Mouse (Mus musculus) ovary, adult 18-20 months (tissue): ENCODE data around the gene Btbd19.

Source experiments
- DNase-seq: peaks from one replicate; pipeline ENCODE4 v3.0.0; 2022; ENCODE audit warnings: low spot score, mixed read lengths

Gene Btbd19

GRCm38 (mm10) chr4:117110985-117111384 lies 14.5 kb downstream of the Btbd19 start:
- no peak for DNase-seq

DNA sequence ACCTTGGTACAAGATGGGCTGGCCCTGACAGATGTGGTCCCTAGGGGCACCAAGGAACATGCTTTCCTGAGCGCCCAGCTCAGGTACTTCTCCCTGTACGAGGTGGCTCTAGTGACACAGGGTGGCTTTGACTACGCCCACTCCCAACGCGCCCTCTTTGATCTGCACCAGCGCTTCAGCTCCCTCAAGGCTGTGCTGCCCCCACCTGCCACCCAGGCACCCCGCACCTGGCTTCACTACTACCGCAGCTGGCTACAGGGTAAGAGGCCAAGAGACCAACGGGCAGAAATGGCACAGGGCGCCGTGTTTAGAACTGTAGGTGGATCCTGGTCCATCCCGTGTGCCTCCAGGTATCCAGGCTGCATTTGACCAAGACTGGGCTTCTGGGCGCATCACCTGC lies 15.3 kb downstream of the Btbd19 start:
- DNase-seq, result no peak

- no peak for DNase-seq
Observed at GRCm38 (mm10) chr4:117109330-117109729, 16.2 kb downstream of the Btbd19 start.

GRCm38 (mm10) chr4:117108524-117108849 lies 17.0 kb downstream of the Btbd19 start:
- DNase-seq, result no peak

GRCm38 (mm10) chr4:117107813-117108523 lies 17.6 kb downstream of the Btbd19 start:
- no peak for DNase-seq

DNA sequence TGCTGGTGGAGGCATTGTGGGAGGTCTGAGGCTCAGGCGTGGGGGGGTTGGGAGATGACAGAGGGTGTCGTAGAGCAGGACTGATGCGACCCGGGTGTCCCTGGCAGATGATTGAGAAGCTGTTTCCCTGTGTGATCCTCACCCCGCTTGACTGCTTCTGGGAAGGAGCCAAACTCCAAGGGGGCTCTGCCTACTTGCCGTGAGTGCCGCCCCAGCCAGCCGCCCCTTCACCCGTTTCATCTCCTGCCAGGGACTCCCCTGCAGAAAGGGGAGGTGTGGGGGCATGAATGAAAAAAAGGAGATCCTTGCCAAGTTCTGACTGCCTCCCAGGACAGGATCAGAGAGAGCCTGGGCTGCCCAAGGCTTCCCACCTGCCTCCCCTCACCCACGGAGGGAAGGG lies 20.4 kb downstream of the Btbd19 start:
- no peak for DNase-seq

- DNase-seq, result no peak
Observed at GRCm38 (mm10) chr4:117104672-117105071, 20.9 kb downstream of the Btbd19 start.

DNA sequence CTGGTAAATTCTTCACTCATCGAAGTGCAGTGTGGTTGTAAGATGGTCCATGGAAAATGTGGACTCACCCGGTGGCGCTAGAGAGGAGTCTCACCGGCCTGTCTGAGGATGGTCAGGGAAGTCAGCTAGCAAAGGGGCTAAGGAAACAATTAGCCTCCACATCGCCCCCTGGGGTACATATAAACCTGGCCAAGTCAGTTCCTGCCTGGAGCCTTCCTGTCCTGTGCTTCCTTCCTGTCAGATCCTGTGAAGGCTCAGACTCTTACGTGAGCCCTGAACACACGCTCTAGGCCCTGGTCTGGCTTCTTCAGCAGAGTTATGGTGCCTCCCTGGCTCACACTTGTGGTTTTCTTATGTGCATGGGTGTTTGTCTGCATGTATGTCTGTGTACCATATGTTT lies 24.3 kb downstream of the Btbd19 start:
- no peak for DNase-seq

- no peak for DNase-seq
Observed at GRCm38 (mm10) chr4:117100036-117100435, 25.5 kb downstream of the Btbd19 start.

- DNase-seq, result no peak
Observed at GRCm38 (mm10) chr4:117098764-117099036, 26.8 kb downstream of the Btbd19 start.

DNA sequence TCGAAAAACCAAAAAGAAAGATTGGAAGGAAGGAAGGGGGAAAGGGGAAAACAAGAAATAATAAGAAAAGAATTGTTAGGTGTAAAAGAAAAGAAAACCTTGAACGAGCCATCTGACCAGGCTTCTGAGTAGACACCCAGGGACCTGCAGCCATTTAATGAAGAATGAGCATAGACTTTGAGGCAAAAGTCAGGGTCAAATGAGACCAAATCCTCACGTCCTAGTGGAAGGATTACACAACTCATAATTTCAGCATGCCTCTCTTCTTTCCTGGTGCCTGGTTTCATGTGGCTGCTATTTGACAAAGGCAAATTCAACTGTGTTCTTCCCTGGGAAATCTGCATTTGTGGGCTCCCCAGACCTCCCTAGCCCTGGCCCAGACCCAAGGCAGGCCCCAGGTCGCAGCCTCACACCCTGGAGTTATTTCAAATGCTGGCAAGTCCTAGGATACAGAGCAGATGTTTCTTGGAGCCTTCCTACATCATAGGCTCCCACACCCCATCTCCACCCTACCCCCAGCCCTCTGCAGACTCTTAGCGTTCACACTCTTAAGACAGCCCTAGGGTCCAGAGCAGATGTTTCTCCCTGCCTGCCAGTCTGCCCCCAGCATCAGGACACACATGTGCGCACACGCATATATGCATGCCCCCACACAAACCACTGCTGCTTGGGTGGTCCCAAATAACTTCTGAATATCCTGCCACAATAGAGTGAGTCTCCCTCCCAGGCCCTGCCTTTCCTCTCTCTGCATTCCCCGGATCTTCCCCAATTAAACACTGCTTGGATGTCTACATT lies 27.4 kb downstream of the Btbd19 start:
- DNase-seq, result no peak

GRCm38 (mm10) chr4:117096666-117097065 lies 28.9 kb downstream of the Btbd19 start:
- DNase-seq, result no peak

GRCm38 (mm10) chr4:117095551-117096452 lies 29.7 kb downstream of the Btbd19 start, which contains the start of gene Ptch2:
Gene Ptch2, plus strand, starts transcription at chr4:117096075.
- peak; percentile 72 for DNase-seq

DNA sequence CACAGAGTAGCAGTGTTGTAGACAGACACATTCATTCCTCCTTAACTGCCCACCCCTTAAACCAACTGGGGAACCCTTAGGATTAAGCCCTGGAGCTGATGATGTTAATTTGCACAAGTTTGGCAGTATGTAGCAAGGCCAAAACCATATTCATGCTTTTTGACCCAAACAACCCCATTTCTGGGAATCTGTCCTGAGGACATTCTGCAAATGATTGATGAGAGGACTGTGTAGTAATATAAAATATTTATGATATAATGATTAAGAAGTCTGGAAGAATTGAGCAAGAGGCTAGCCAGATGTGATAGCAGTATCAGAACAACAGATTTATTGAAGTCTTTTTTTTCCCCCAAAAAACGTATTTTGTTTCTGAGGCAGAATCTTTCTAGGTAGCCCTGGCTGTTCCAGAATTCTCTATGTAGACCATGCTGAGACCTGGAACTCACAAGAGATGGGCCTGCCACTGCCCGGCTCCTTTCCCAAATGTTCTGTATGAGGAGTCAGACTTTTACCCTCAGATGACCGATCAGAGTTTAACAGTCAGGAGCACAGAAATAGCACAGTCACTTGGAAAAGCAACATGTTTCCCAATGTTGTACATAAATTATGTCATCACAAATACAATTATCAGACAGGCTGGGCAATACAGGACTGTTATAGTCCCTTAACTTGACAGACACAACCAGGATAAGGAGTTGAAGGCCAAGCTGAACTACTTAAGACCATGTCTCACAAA lies 30.7 kb downstream of the Btbd19 start:
- no peak for DNase-seq

DNA sequence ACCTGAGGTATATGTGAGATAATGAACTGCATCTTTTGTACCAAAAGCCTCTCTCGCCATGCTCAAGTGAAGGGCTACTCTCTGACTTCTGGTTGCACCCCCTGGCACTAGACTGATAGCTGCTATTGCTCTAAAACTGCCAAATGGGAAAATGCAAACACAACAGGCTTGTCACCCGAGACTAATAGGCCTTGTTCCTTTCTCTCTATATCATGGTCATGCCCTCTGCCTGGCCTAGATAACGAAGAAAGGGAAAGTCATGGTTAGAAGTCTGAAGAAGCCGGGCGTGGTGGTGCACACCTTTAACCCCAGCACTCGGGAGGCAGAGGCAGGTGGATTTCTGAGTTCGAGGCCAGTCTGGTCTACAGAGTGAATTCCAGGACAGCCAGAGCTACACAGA lies 34.9 kb downstream of the Btbd19 start:
- no peak for DNase-seq

- DNase-seq, result no peak
Observed at GRCm38 (mm10) chr4:117087948-117088640, 37.4 kb downstream of the Btbd19 start.

- no peak for DNase-seq
Observed at GRCm38 (mm10) chr4:117071183-117071582, 54.3 kb downstream of the Btbd19 start.

GRCm38 (mm10) chr4:117070624-117071023 lies 54.9 kb downstream of the Btbd19 start:
- no peak for DNase-seq

DNA sequence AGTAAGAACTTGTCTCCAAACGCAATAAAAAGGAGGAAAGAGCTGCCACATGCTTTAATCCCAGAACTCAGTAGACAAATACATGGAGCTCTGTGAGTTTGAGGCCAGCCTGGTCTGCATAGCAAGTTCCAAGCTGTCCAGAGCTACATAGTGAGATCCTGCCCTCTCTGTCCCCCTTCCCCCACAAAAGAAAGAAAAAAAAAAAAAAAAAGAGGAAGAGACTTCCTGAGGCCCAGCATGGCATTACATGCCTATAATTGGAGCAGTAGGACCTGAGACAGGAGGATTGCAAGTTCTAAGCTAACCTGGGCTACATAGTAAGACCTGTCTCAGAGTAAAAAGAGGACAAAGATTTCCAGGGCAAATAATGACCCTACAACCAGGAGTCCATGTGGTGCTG lies 55.9 kb downstream of the Btbd19 start:
- DNase-seq, result no peak
